Mouse (Mus musculus) lung, adult 2 months (tissue): ENCODE measurements around the gene Tnfaip1.

Experiments
- CTCF ChIP-seq: fragments of 200-500 bp; IDR thresholded peaks from 2 replicates; pipeline ENCODE4 v1.5.1; 2011; ENCODE audit warnings: mild to moderate bottlenecking, low read length, control low read depth; ENCODE audit not compliant: insufficient read depth
- POLR2A ChIP-seq: fragments of 200-500 bp; IDR thresholded peaks from 2 replicates; pipeline ENCODE4 v1.6.1; 2011; ENCODE audit warnings: low read depth, mild to moderate bottlenecking, control low read depth, low read length, borderline replicate concordance; ENCODE audit errors: extremely low read depth

DNA sequence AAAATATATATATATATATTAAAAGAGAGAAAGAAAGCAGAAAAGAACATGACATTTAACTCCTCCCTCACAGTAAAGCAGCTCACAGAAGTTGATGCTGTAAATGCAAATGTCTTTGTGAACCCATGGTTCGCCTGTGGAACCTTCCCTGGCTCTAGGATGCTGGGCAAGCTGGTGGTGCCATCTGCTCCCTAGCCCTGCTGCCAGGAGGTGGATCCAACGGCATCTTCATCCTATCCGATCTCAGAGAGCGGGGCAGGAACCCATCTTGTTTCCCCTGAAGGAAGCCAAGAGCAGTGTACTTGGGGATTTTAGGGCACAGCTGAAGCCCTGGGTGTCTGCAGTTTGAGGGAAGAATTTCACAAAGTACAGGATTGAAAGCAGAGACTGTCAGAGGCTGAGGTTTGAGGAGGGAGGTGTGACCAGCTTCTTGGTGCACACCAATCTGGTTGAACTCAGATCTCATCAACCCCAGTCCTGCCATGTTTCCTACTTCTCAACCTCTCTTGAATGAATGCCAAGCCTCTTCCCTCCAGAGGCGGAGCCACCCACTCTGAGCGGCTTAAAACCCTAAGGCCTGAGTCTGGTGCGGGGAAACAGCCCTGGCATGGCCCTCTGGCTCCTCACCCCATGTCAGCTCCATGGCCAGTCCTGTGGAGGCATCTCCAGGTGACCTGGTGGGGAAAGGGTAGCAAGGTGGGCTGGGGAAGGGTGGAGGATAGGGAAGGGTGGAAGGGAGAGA, 33.1 kb downstream of the Tnfaip1 start, which contains the start of gene Sebox:
- TF ChIP-seq POLR2A (no peak), CTCF (no peak)
